Mouse (Mus musculus): ENCODE measurements around the gene Fbxo28.
A peak's percentile ranks its signal among the peaks of the same experiment; 100 is the strongest.

Gene Fbxo28

DNA sequence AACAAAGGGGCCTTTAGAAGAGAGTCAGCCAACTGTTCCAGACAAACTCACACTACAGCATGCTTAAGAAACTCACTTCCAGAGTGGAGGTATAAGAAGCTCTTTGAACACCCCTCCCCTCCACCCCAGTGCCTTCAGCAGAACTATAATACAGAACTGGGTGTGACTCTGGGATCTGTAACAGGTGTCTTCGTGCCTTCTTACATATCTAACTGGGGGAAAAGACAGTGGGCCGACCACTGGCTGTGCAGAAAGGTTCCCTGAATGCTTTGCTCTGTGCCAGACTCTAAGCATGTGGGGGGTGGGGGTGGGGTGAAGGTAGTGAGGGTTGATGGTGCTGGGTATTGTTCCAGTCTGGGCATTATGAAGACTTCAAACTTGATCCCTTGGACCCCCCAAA, 52.8 kb downstream of the Fbxo28 start:
- no peak for DNase-seq (ENCODE audit: low read depth, low spot score)

DNA sequence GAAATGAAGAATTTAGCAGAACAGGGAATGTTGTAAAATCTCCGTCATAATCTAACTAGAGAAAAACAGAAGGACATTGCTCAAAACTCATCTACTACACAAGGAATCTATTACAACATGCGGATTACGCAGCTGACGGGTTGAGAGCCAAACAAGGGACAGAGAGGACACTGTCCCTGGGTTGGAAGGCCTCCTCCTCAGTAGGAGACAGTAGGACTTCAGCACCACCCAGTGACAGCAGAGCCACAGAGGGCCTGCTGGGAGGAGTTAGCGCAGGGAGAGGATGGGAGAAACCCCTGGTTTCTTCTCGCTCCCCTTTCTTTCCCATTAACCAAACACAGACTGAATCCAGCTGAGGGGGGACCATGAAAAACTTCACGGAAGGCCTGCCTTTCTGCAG, 53.6 kb downstream of the Fbxo28 start:
- DNase-seq (ENCODE audit: low read depth, low spot score), result no peak

DNA sequence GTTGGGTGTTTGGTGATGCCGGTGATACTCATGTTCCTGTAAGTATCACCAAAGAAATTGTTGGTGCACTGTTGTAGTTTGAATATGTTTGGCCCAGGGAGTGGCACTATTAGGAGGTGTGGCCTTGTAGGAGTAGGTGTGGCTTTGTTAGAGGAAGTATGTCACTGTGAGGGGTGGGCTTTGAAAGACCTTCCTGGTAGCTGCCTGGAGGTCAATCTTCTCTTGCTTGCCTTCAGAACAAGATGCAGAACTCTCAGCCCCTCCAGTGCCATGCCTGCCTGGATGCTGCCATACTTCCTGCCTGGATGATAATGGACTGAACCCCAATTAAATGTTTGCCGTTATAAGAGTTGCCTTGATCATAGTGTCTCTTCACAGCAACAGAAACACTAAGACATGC, 56.6 kb downstream of the Fbxo28 start:
- no peak for DNase-seq (ENCODE audit: low read depth, low spot score)

DNA sequence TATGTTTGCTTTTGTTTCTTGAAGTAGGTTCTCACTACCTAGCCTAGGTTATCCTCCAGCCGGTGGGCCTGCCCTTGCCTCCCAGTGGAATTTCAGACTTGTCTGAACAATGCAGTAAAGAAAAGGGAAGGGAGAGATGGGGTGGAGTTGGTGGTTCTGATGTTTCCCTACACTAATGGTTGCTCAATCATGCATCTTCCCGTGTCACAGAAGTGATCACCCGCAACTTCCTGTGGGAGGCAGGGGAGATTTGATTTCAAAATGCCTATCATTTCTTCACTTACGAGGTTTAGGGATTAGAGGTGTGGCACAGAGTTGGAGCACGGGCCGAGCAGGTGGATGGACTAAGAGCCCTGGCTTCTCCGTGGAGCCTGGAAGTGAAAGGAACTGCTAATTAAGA, 58.2 kb downstream of the Fbxo28 start:
- no peak for DNase-seq (ENCODE audit: low read depth, low spot score)

GRCm38 (mm10) chr1:182282091-182283075, 59.0 kb downstream of the Fbxo28 start, which contains the start of gene Degs1:
TSS of gene Degs1 (minus strand) at chr1:182282804.
- peak; percentile 83 for DNase-seq (ENCODE audit: low read depth, low spot score)

DNA sequence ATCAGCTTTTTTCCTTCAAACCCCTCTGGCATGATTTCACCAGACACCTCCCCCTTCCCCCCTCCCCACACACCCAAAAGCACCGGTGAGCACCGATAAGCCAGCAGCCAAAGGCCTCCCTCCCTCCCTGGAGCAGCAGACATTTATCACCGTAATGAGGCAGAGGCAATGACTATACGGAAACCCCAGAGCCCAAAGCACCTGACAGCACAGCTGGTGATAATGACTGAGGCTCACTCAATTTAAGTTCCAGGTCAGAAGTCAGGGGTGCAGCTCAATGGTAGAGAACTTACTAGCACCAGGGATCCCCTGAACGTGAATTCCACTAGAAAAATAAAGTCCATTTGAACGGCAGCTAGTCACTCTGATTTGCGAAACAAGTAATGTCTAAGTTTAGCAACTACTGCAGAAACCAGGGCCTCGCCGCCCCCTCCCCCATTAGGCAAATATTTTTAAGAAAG, 60.1 kb downstream of the Fbxo28 start:
- no peak for DNase-seq (ENCODE audit: low read depth, low spot score)

DNA sequence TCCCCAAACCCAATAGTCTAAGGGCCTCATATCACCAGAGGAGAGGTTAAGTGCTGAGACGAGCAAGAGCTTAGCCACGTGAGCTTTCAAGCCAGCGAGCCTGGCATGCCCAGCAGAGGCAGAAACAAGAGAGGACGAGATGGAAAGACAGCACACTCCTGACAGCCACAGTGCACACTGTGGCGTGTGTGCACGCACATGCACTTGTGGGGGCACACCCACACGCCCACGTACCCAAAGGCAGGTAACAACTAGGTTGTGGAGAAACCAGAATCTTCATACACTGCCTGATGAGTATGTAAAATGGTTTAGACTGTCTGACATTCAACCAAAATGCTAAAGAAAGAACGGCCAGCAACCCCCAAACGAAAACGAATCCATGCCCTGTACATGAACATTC, 60.9 kb downstream of the Fbxo28 start:
- no peak for DNase-seq (ENCODE audit: low read depth, low spot score)

GRCm38 (mm10) chr1:182280046-182280445, 61.4 kb downstream of the Fbxo28 start:
- no peak for DNase-seq (ENCODE audit: low read depth, low spot score)

DNA sequence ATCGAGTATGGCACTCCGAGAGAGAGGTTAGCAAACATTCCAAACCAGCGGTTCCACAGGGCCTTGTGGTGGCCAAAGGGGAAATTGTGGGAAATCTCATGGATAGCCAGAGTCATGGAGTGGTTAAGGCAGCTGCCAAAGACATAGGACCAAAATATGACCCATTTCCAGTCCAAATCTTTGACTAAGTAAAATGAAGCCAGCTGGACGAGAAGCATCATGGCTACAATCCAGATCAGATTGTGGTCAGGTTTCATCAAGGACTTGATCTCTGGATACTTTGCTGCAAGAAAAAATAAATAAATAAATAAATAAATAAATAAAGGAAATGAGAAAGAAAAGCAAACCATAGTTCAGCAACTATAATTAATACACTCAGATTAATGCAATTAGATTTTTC, 62.0 kb downstream of the Fbxo28 start:
- DNase-seq (ENCODE audit: low read depth, low spot score), result no peak

DNA sequence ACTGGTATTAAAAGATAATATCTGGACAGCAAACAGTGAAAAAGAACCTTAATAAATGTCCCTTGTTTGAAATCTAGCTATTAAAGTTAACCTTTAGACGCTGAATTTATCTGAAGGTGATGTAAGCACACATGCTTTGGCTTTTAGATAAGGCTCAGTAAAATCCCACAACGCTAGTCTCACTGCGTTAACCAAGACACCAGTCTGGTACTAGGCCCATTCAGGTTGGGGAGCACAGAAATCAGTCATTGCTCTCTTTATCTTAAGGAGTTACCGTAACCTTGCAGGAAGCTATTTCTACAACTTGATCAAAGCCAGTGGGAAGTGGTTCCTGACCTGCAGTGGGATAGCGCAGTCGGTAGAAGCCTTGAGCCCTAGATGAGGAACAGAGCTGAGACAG, 66.3 kb downstream of the Fbxo28 start:
- no peak for DNase-seq (ENCODE audit: low read depth, low spot score)

- no peak for DNase-seq (ENCODE audit: low read depth, low spot score)
Observed at GRCm38 (mm10) chr1:182271632-182272031, 69.8 kb downstream of the Fbxo28 start.

GRCm38 (mm10) chr1:182271130-182271529, 70.3 kb downstream of the Fbxo28 start:
- no peak for DNase-seq (ENCODE audit: low read depth, low spot score)

DNA sequence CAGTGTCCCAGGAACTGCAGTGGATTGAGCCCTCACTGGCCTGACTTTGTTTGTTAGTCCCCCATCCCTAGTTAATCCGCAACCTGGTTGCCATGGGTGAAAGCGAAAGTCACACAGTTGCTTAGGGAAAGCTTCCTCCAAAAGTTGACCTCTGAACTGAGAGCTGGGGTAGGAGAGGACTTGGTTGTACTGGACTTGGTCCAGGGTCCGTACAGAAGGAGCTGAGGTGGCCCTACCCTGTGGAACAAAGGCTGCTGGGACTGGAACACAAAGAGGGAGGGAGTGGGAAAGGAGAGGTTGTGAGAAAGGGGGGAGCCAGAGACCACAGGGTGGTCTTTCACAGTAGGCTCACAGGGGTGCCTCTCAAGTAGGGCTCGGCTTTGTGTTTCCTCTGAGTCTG, 73.1 kb downstream of the Fbxo28 start:
- no peak for DNase-seq (ENCODE audit: low read depth, low spot score)

- DNase-seq (ENCODE audit: low read depth, low spot score), result no peak
Observed at GRCm38 (mm10) chr1:182266028-182266525, 75.4 kb downstream of the Fbxo28 start.

All from WW6 (cell line).